Mouse (Mus musculus): ENCODE measurements around the gene Wdr53. TPM values are rescaled to one million over a fixed set of nuclear protein-coding genes. Genes with fewer than 3 reads are reported as not detected.
A peak's percentile ranks its signal among the peaks of the same experiment; 100 is the strongest.

Gene Wdr53
- 11.6 and 11.9 TPM in 2 replicates for polyA plus RNA-seq (2015; fragmentation: Nextera tagmentation; extraction: Ambion mirVana)

DNA sequence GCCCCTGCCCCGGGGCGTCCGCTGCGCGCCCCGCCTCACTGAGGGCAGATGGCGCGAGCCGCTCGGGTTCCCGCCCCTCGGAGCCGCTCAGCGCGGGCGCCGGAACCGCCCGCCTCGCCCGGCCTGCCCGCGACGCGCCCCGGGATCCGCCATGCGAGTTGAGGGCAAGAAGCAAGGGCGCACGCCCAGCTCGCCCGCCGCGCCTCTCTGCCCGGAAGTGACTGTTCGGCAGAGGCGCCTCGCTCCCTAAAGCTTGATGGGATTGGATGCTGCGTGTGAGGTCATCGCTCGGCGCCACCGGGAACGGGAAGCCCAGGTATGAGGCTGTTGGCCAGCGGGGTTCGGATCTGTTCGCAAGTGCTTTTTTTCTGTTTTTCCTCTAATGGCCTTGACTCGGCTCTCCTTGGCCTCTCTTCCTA, at the start of gene Wdr53, which contains the start of gene Fbxo45:
TSS of gene Wdr53 (plus strand) at position 276 of the 419 bp plus-strand sequence.
TSS of gene Fbxo45 (minus strand) at position 207 of the 419 bp plus-strand sequence.
- peak within 1 kb of the TSS; percentile 97 for H3K4me3 ChIP-seq (ENCODE audit: low read length)
- H3K9me3 ChIP-seq (replicated peaks; ENCODE audit: control insufficient read depth, low read length) = no peaks in the 10 kb centered on the region
- peak within 1 kb of the TSS; percentile 89 for H3K4me2 ChIP-seq (ENCODE audit: low read depth, low read length)
- peak; percentile 97 for ATAC-seq (replicated peaks; ENCODE audit: extremely low read depth, insufficient read depth, low FRiP score)
- H3K27ac ChIP-seq (ENCODE audit: low read length) = peak within 1 kb of the TSS; percentile 95
- H3K27me3 ChIP-seq (ENCODE audit: control insufficient read depth, insufficient read depth, low read length) = no peaks in the 10 kb centered on the region
- peak within 1 kb of the TSS; percentile 96 for H3K9ac ChIP-seq (ENCODE audit: low read length)
- under 1% methylated on average over 48 of the region's 48 CpGs for WGBS
- peaks cover under 1% of the 10 kb centered on the region; the same call in 1 of the 2 replicates for H3K36me3 ChIP-seq (ENCODE audit: control insufficient read depth, insufficient read depth)
- H3K4me1 ChIP-seq (ENCODE audit: control insufficient read depth, insufficient read depth, low read length) = peaks cover 21% of the 10 kb centered on the region

DNA sequence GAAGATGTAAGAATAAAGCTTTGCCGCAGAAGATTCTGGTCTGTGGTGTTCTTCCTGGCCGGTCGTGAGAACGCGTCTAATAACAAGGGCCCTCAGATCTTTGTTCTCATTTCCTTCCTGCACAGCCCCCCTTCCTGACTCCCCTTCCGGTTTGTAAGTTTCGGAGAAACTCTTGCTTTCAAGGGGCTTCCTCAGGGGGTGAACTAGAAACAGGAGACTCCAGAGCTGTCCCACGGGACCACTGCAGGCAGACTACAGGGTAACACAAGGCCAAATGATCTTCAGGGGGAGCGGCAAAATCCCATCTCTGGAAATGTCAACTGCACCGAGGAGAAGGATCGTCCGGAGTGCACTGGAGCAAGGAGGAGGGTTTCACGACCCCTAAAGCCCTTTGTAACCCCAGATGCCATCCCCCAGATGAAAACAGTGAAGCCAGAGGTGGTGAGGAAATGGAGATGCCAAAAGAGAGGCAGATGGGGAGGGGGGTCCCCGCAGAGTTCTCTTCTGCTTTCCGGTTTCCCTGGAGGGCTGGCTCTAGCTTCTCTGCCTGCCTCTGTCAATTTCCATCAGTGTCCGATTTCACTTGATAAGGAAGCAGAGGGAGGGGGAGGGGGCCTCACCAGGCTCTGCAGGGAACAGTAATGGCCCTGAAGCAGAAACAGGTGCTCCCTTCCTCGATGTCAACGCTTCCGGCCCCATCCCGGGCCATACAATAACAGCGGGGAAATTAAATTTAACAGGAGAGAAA, 46.6 kb upstream of the Wdr53 start:
- H3K27me3 ChIP-seq (ENCODE audit: control insufficient read depth, insufficient read depth, low read length) = no peaks in the 10 kb centered on the region
- H3K4me1 ChIP-seq (ENCODE audit: control insufficient read depth, insufficient read depth, low read length) = no peaks in the 10 kb centered on the region
- H3K4me3 ChIP-seq (ENCODE audit: low read length) = peak overlapping the region; percentile 25
- H3K36me3 ChIP-seq (ENCODE audit: control insufficient read depth, insufficient read depth) = no peaks in the 10 kb centered on the region
- no peak overlapping the region for H3K9ac ChIP-seq (ENCODE audit: low read length)
- 63% methylated on average over 21 of the region's 21 CpGs for WGBS
- peak overlapping the region; percentile 20 for H3K4me2 ChIP-seq (ENCODE audit: low read depth, low read length)
- H3K9me3 ChIP-seq (replicated peaks; ENCODE audit: control insufficient read depth, low read length) = 0 out of 2 replicates have a peak, but pooled peaks cover 3% of the 10 kb centered on the region
- ATAC-seq (replicated peaks; ENCODE audit: extremely low read depth, insufficient read depth, low FRiP score) = no peak; the same call in 1 of the 2 replicates
- H3K27ac ChIP-seq (ENCODE audit: low read length) = peak overlapping the region; percentile 49

DNA sequence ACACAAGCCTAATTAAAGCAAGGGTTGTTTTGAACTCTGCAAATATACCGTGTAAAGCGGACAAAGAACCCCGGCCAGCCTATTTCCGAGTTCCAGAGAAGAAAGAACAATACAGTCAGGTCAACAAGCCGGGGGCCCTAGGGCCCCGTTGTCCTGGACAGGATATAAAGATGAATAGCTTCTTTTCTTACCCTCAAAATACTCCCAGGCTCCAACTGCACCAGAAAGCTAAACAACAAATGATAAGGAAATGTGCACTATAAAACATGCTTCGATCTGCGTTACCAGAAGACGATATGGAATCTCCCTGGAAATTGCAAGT, 46.1 kb upstream of the Wdr53 start:
- Histone ChIP-seq H3K27ac (ENCODE audit: low read length) (peak overlapping the region; percentile 49), H3K36me3 (ENCODE audit: control insufficient read depth, insufficient read depth) (no peaks in the 10 kb centered on the region), H3K9me3 (replicated peaks; ENCODE audit: control insufficient read depth, low read length) (0 out of 2 replicates have a peak, but pooled peaks cover 3% of the 10 kb centered on the region), H3K4me1 (ENCODE audit: control insufficient read depth, insufficient read depth, low read length) (no peaks in the 10 kb centered on the region), H3K27me3 (ENCODE audit: control insufficient read depth, insufficient read depth, low read length) (no peaks in the 10 kb centered on the region), H3K4me2 (ENCODE audit: low read depth, low read length) (no peak overlapping the region; the same call in 1 of the 2 replicates), H3K4me3 (ENCODE audit: low read length) (peak overlapping the region; percentile 25; the same call in 1 of the 2 replicates), H3K9ac (ENCODE audit: low read length) (no peak overlapping the region)
- WGBS = 78% methylated on average over 9 of the region's 9 CpGs
- ATAC-seq (replicated peaks; ENCODE audit: extremely low read depth, insufficient read depth, low FRiP score) = no peak; the same call in 1 of the 2 replicates

DNA sequence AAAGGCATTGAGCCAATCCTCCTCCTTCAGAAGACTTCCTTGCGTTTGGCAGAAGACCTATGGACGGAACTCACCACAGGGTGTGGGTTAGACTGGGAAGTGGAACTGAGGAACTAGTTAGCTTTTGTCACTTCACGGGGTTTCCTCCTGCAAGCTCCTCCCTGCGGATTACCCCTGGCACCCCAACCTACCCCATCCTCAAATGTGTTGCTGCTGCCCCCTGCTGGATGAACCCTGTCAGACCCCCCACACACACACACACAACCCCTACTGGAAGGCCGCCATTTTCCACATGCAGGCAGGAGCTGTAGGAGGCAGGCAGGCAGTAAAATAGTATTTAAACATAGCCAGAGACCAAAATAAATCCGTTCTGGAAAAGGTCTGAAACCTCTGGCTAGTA, 44.3 kb upstream of the Wdr53 start:
- Histone ChIP-seq H3K36me3 (ENCODE audit: control insufficient read depth, insufficient read depth) (no peaks in the 10 kb centered on the region), H3K4me2 (ENCODE audit: low read depth, low read length) (no peak overlapping the region), H3K4me1 (ENCODE audit: control insufficient read depth, insufficient read depth, low read length) (no peaks in the 10 kb centered on the region), H3K27me3 (ENCODE audit: control insufficient read depth, insufficient read depth, low read length) (no peaks in the 10 kb centered on the region), H3K9ac (ENCODE audit: low read length) (no peak overlapping the region), H3K27ac (ENCODE audit: low read length) (no peak overlapping the region), H3K9me3 (replicated peaks; ENCODE audit: control insufficient read depth, low read length) (0 out of 2 replicates have a peak, but pooled peaks cover 3% of the 10 kb centered on the region), H3K4me3 (ENCODE audit: low read length) (no peak overlapping the region)
- no peak for ATAC-seq (replicated peaks; ENCODE audit: extremely low read depth, insufficient read depth, low FRiP score)
- WGBS = 68% methylated on average over 6 of the region's 6 CpGs

DNA sequence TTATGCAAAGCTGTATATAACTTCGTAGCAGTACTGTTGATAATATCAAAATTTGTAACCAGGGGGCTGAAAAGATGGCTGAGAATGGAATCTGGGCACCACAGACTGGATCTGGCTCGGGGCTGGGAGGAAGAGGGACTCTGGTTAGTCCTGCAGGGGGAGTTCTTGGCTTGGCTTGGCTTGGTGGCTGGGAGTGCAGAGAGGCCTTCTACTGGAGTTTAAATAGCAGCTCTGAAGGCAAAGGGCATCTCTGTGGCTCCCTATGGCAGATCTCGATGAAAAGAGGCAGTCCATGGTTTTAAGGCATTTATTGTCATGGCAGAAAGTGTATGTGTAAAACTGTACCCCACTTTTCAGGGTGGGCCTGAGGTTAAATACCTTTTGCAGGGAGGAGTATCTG, 42.1 kb upstream of the Wdr53 start:
- Histone ChIP-seq H3K9ac (ENCODE audit: low read length) (no peak overlapping the region), H3K4me1 (ENCODE audit: control insufficient read depth, insufficient read depth, low read length) (no peaks in the 10 kb centered on the region), H3K4me2 (ENCODE audit: low read depth, low read length) (no peak overlapping the region), H3K27ac (ENCODE audit: low read length) (no peak overlapping the region), H3K27me3 (ENCODE audit: control insufficient read depth, insufficient read depth, low read length) (no peaks in the 10 kb centered on the region), H3K4me3 (ENCODE audit: low read length) (no peak overlapping the region), H3K9me3 (replicated peaks; ENCODE audit: control insufficient read depth, low read length) (peaks cover 10% of the 10 kb centered on the region), H3K36me3 (ENCODE audit: control insufficient read depth, insufficient read depth) (no peaks in the 10 kb centered on the region)
- ATAC-seq (replicated peaks; ENCODE audit: extremely low read depth, insufficient read depth, low FRiP score) = no peak
- WGBS = 52% methylated on average over 3 of the region's 3 CpGs

DNA sequence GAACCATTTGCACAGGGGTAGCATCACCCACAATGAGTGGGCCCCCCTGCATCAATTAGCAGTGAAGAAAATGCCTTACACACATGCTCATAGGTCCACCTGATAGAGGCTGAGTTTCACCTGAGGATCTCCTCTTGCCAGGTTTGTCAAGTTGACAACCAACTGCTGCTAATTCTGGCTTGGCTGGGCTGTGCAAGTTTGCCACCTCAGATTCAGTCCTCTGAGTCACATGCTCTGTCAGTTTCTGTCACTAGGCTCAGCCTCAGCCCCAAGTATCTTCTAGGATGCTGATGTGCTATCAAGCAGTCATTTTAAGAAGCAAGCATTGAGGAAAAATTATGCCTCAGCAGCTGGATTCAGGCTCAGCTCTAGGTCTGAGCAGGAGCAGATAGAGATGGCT, 32.9 kb upstream of the Wdr53 start:
- H3K36me3 ChIP-seq (ENCODE audit: control insufficient read depth, insufficient read depth) = no peaks in the 10 kb centered on the region
- H3K4me3 ChIP-seq (ENCODE audit: low read length) = no peak overlapping the region
- no peak overlapping the region for H3K9ac ChIP-seq (ENCODE audit: low read length)
- H3K4me2 ChIP-seq (ENCODE audit: low read depth, low read length) = no peak overlapping the region
- H3K27me3 ChIP-seq (ENCODE audit: control insufficient read depth, insufficient read depth, low read length) = no peaks in the 10 kb centered on the region
- H3K9me3 ChIP-seq (replicated peaks; ENCODE audit: control insufficient read depth, low read length) = peaks cover 10% of the 10 kb centered on the region
- no peak for ATAC-seq (replicated peaks; ENCODE audit: extremely low read depth, insufficient read depth, low FRiP score)
- 0 out of 2 replicates have a peak overlapping the region, but pooled peaks have one; percentile 14 for H3K27ac ChIP-seq (ENCODE audit: low read length)
- peaks cover 5% of the 10 kb centered on the region; the same call in 1 of the 2 replicates for H3K4me1 ChIP-seq (ENCODE audit: control insufficient read depth, insufficient read depth, low read length)

DNA sequence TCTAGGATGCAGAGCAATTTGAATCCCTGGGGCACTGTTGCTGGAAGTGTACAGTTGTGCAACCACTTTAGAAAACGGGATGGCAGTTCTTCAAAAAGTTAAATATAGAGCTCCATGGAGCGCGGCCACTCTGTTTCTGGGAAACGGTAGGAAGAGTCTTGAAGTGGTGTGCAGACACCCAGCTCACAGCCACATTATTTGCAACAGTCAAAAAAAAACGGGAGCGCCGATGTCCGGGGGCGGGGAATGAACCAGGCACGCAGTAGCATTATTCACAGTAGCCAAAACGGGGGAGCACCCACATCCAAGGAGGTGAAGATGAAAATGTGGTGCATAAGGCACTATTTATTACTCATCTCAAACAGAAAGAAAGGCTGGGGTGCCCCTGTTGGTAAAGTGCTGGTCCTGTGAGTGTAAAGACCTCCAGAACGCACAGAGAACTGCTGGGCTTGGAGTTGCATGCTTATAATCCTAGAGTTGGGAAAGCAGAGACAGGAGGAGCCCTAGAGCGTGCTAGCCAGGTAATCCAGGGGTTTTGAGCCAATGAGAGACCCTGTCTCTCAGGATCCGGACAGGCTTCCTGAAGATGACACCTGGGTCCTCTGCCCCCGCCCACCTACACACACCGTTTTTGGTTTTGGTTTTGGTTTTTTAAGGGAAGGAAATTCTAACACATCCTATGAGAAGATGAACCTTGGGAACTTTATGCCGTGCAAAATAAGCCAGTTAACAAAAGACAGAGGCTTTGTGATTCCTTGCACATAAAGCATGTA, 32.0 kb upstream of the Wdr53 start:
- H3K27ac ChIP-seq (ENCODE audit: low read length) = peak overlapping the region; percentile 35; the same call in 1 of the 2 replicates
- H3K9ac ChIP-seq (ENCODE audit: low read length) = no peak overlapping the region
- WGBS = 60% methylated on average over 17 of the region's 17 CpGs
- peak overlapping the region; percentile 30 for H3K4me3 ChIP-seq (ENCODE audit: low read length)
- no peak for ATAC-seq (replicated peaks; ENCODE audit: extremely low read depth, insufficient read depth, low FRiP score)
- H3K36me3 ChIP-seq (ENCODE audit: control insufficient read depth, insufficient read depth) = no peaks in the 10 kb centered on the region
- peak overlapping the region; percentile 44 for H3K4me2 ChIP-seq (ENCODE audit: low read depth, low read length)
- H3K9me3 ChIP-seq (replicated peaks; ENCODE audit: control insufficient read depth, low read length) = peaks cover 2% of the 10 kb centered on the region
- no peaks in the 10 kb centered on the region for H3K27me3 ChIP-seq (ENCODE audit: control insufficient read depth, insufficient read depth, low read length)
- H3K4me1 ChIP-seq (ENCODE audit: control insufficient read depth, insufficient read depth, low read length) = peaks cover 5% of the 10 kb centered on the region; the same call in 1 of the 2 replicates

DNA sequence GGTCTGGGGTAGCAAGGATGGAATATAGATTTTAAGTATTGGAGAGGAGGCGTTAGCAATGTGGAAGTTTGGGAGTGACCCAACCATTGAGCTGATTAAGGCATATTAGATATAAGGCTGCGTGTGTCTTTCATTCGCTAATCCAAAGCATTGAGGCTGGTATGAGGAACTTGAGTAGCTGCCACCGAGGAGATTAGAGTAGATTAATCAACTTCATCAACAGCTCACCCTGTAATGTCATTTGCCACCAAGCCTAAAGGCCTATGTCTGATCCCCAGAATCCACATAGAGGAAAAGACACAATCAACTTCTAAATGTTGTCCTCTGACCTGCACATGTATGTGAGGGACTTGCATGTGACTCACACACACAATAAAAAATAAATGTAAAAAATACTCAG, 25.2 kb upstream of the Wdr53 start:
- H3K9me3 ChIP-seq (replicated peaks; ENCODE audit: control insufficient read depth, low read length) = no peaks in the 10 kb centered on the region

DNA sequence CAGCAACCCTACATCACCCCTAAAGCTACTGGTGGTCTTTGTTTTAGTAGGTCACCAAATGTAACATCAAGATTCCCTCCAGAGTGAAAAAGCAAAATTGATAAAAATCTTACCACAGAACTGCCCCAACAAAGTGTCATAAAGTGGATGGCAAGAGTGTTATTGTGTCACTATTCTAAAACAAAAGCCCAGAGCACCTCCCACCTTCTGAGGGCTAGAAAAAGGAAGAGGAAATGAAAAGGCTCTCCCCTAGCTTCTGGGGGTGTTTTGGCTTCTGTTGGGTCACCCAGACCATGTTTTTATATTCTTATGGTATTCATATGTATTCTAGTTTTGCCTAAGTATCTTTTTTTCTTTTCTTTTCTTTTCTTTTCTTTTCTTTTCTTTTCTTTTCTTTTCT, 24.6 kb upstream of the Wdr53 start:
- Histone ChIP-seq H3K27me3 (ENCODE audit: control insufficient read depth, insufficient read depth, low read length) (no peaks in the 10 kb centered on the region), H3K36me3 (ENCODE audit: control insufficient read depth, insufficient read depth) (no peaks in the 10 kb centered on the region), H3K4me1 (ENCODE audit: control insufficient read depth, insufficient read depth, low read length) (no peaks in the 10 kb centered on the region), H3K4me2 (ENCODE audit: low read depth, low read length) (no peak overlapping the region), H3K9me3 (replicated peaks; ENCODE audit: control insufficient read depth, low read length) (no peaks in the 10 kb centered on the region), H3K4me3 (ENCODE audit: low read length) (no peak overlapping the region), H3K27ac (ENCODE audit: low read length) (no peak overlapping the region), H3K9ac (ENCODE audit: low read length) (no peak overlapping the region)
- no peak for ATAC-seq (replicated peaks; ENCODE audit: extremely low read depth, insufficient read depth, low FRiP score)

More for the DNA sequence above, 25.2 kb upstream of the Wdr53 start:
- WGBS = 71% methylated on average over 4 of the region's 4 CpGs
- Histone ChIP-seq H3K4me1 (ENCODE audit: control insufficient read depth, insufficient read depth, low read length) (no peaks in the 10 kb centered on the region), H3K9ac (ENCODE audit: low read length) (no peak overlapping the region), H3K4me3 (ENCODE audit: low read length) (no peak overlapping the region), H3K36me3 (ENCODE audit: control insufficient read depth, insufficient read depth) (no peaks in the 10 kb centered on the region), H3K27me3 (ENCODE audit: control insufficient read depth, insufficient read depth, low read length) (no peaks in the 10 kb centered on the region), H3K4me2 (ENCODE audit: low read depth, low read length) (no peak overlapping the region), H3K27ac (ENCODE audit: low read length) (no peak overlapping the region)
- ATAC-seq (replicated peaks; ENCODE audit: extremely low read depth, insufficient read depth, low FRiP score) = no peak

Data from heart, embryonic 16.5 days (tissue).